16 mouse cellular contexts compared by ENCODE assay signal in genomic region chr1:151983991-151984390, GRCm38 (mm10).
DNase-seq lines count a peak whose midpoint lies in the region; ATAC-seq and TF ChIP-seq lines count a peak whose summit lies in the region.
"Had no signal": no experiment of that assay in that cellular context is flagged by ENCODE, and none has a peak within 500 bp of the region (broad histone marks: within the 10 kb centered on the region; RNA-seq: fewer than 3 reads in every experiment).

No protein-coding gene starts in this region.

- no peak for TF ChIP-seq POLR2A in ES-Bruce4 (IDR thresholded peaks at IDR 0.05; ENCODE audit: insufficient read depth, low read length)

- peak; percentile 55; the same call in 1 of the 2 replicates for ATAC-seq in forebrain, embryonic 12.5 days (ENCODE audit: low FRiP score)
- ATAC-seq in hindbrain, embryonic 14.5 days (ENCODE audit: low FRiP score) = no peak
- no peak for ATAC-seq in midbrain, embryonic 14.5 days (ENCODE audit: low FRiP score, low TSS enrichment)
- no peak for ATAC-seq in erythroblast, adult 5-6 weeks (replicated peaks; ENCODE audit: low FRiP score, poor library complexity, severe bottlenecking)
- no peak for ATAC-seq in intestine, embryonic 15.5 days

- no peak overlapping the region for H3K4me3 ChIP-seq in ES-Bruce4 (ENCODE audit: low read depth, low read length)
- H3K4me3 ChIP-seq in forebrain, embryonic 12.5 days (replicated peaks) = no peak overlapping the region
- no peak overlapping the region for H3K4me3 ChIP-seq in hindbrain, embryonic 14.5 days (replicated peaks; ENCODE audit: low read length)
- H3K4me3 ChIP-seq in midbrain, embryonic 14.5 days (replicated peaks; ENCODE audit: low read depth, low read length) = no peak overlapping the region
- no peak overlapping the region for H3K4me3 ChIP-seq in intestine, embryonic 15.5 days (replicated peaks)
- H3K4me3 ChIP-seq: embryonic facial prominence, embryonic 13.5 days; lung, embryonic 15.5 days had no signal

- no peaks in the 10 kb centered on the region for H3K27me3 ChIP-seq in ES-Bruce4 (ENCODE audit: control insufficient read depth, insufficient read depth, low read length, poor library complexity, severe bottlenecking)
- H3K27me3 ChIP-seq in forebrain, embryonic 12.5 days = no peaks in the 10 kb centered on the region
- H3K27me3 ChIP-seq in hindbrain, embryonic 14.5 days (ENCODE audit: control insufficient read depth, insufficient read depth, low read length) = no peaks in the 10 kb centered on the region
- H3K27me3 ChIP-seq in midbrain, embryonic 14.5 days (ENCODE audit: control insufficient read depth, insufficient read depth, low read length) = no peaks in the 10 kb centered on the region
- no peaks in the 10 kb centered on the region for H3K27me3 ChIP-seq in intestine, embryonic 15.5 days (replicated peaks)
- H3K27me3 ChIP-seq: embryonic facial prominence, embryonic 13.5 days; lung, embryonic 15.5 days had no signal

- no peak overlapping the region for H3K27ac ChIP-seq in ES-Bruce4 (ENCODE audit: insufficient read depth, low read length)
- H3K27ac ChIP-seq in forebrain, embryonic 12.5 days = peak overlapping the region; percentile 68
- H3K27ac ChIP-seq in hindbrain, embryonic 14.5 days = peak overlapping the region; percentile 80
- H3K27ac ChIP-seq in midbrain, embryonic 14.5 days (replicated peaks; ENCODE audit: low read depth, low read length) = peak overlapping the region; percentile 76
- H3K27ac ChIP-seq in intestine, embryonic 15.5 days = no peak overlapping the region
- H3K27ac ChIP-seq: embryonic facial prominence, embryonic 13.5 days; lung, embryonic 15.5 days had no signal

- WGBS in forebrain, embryonic 12.5 days = 20% methylated on average over 4 of the region's 4 CpGs
- 19% methylated on average over 4 of the region's 4 CpGs for WGBS in hindbrain, embryonic 14.5 days
- WGBS in midbrain, embryonic 14.5 days = 8% methylated on average over 4 of the region's 4 CpGs
- 46% methylated on average over 4 of the region's 4 CpGs for WGBS in intestine, embryonic 15.5 days

- 0 out of 2 replicates have a peak, but pooled peaks have one; percentile 37 for TF ChIP-seq EP300 in ES-Bruce4 (IDR thresholded peaks at IDR 0.05; ENCODE audit: insufficient read depth, low read depth, low read length)

- H3K4me2 ChIP-seq in forebrain, embryonic 12.5 days = 0 out of 2 replicates have a peak overlapping the region, but pooled peaks have one; percentile 8
- H3K4me2 ChIP-seq in hindbrain, embryonic 14.5 days (replicated peaks) = no peak overlapping the region
- H3K4me2 ChIP-seq in midbrain, embryonic 14.5 days (ENCODE audit: low read length) = no peak overlapping the region
- H3K4me2 ChIP-seq in intestine, embryonic 15.5 days (replicated peaks) = no peak overlapping the region
- H3K4me2 ChIP-seq: embryonic facial prominence, embryonic 13.5 days; heart, embryonic 11.5 days; lung, embryonic 15.5 days had no signal

- no peaks in the 10 kb centered on the region for H3K9me3 ChIP-seq in ES-Bruce4 (replicated peaks; ENCODE audit: control insufficient read depth, insufficient read depth, low read length, poor library complexity, severe bottlenecking)
- no peaks in the 10 kb centered on the region for H3K9me3 ChIP-seq in forebrain, embryonic 12.5 days
- no peaks in the 10 kb centered on the region for H3K9me3 ChIP-seq in hindbrain, embryonic 14.5 days (ENCODE audit: control insufficient read depth, low read length)
- H3K9me3 ChIP-seq in midbrain, embryonic 14.5 days (ENCODE audit: control insufficient read depth, low read length) = no peaks in the 10 kb centered on the region
- H3K9me3 ChIP-seq in intestine, embryonic 15.5 days = no peaks in the 10 kb centered on the region
- H3K9me3 ChIP-seq: embryonic facial prominence, embryonic 13.5 days; lung, embryonic 15.5 days had no signal

- DNase-seq in hindbrain, embryonic 14.5 days (ENCODE audit: low spot score) = no peak
- DNase-seq in midbrain, embryonic 14.5 days = peak; percentile 55
- no peak for DNase-seq in MN1 (ENCODE audit: low spot score)
- DNase-seq: cerebellum, adult 11-12 months; gastrocnemius, postnatal 25 days; heart, postnatal 36 days; kidney, adult 18-20 months; kidney, postnatal 25 days; layer of hippocampus, postnatal 36 days had no signal

- no peaks in the 10 kb centered on the region for H3K4me1 ChIP-seq in ES-Bruce4 (ENCODE audit: control insufficient read depth, insufficient read depth, low read length)
- H3K4me1 ChIP-seq in forebrain, embryonic 12.5 days = peaks cover 31% of the 10 kb centered on the region
- peaks cover 32% of the 10 kb centered on the region for H3K4me1 ChIP-seq in hindbrain, embryonic 14.5 days (replicated peaks; ENCODE audit: control insufficient read depth, insufficient read depth, low read length)
- peaks cover 34% of the 10 kb centered on the region for H3K4me1 ChIP-seq in midbrain, embryonic 14.5 days (ENCODE audit: control insufficient read depth, insufficient read depth, low read length)
- H3K4me1 ChIP-seq in intestine, embryonic 15.5 days (replicated peaks) = 0 out of 2 replicates have a peak, but pooled peaks cover 9% of the 10 kb centered on the region

- H3K36me3 ChIP-seq in ES-Bruce4 (ENCODE audit: control insufficient read depth, insufficient read depth, low read length, poor library complexity, severe bottlenecking) = no peaks in the 10 kb centered on the region
- H3K36me3 ChIP-seq in forebrain, embryonic 12.5 days (replicated peaks) = no peaks in the 10 kb centered on the region
- H3K36me3 ChIP-seq in hindbrain, embryonic 14.5 days (replicated peaks; ENCODE audit: control insufficient read depth, insufficient read depth) = no peaks in the 10 kb centered on the region
- H3K36me3 ChIP-seq in midbrain, embryonic 14.5 days (ENCODE audit: control insufficient read depth, insufficient read depth, low read length) = no peaks in the 10 kb centered on the region
- no peaks in the 10 kb centered on the region for H3K36me3 ChIP-seq in intestine, embryonic 15.5 days
- H3K36me3 ChIP-seq: lung, embryonic 15.5 days had no signal

- H3K9ac ChIP-seq in ES-Bruce4 (ENCODE audit: low read depth, poor library complexity, severe bottlenecking) = no peak overlapping the region
- no peak overlapping the region for H3K9ac ChIP-seq in forebrain, embryonic 12.5 days
- H3K9ac ChIP-seq in hindbrain, embryonic 14.5 days = peak overlapping the region; percentile 28; the same call in 1 of the 2 replicates
- H3K9ac ChIP-seq in midbrain, embryonic 14.5 days (replicated peaks; ENCODE audit: low read length) = no peak overlapping the region
- no peak overlapping the region for H3K9ac ChIP-seq in intestine, embryonic 15.5 days
- H3K9ac ChIP-seq: embryonic facial prominence, embryonic 13.5 days; lung, embryonic 15.5 days had no signal

- no peak for TF ChIP-seq CTCF in ES-Bruce4 (IDR thresholded peaks at IDR 0.05; ENCODE audit: low read depth, low read length)

Comparison
In these comparisons a context has a peak if more than half of its experiments do, and no peak if none do; other contexts are left out.
1. H3K27ac ChIP-seq: peak in forebrain, embryonic 12.5 days (single experiment), hindbrain, embryonic 14.5 days (single experiment) and midbrain, embryonic 14.5 days (single experiment); none in ES-Bruce4 (single experiment) and intestine, embryonic 15.5 days (single experiment).